Mouse (Mus musculus): Measurements from ENCODE around the gene Ephb1. TPM values are rescaled to one million over a fixed set of nuclear protein-coding genes. Genes with fewer than 3 reads are reported as not detected.

Ephb1 gene
- polyA plus RNA-seq, 1 experiment from 2014 or later, result 6.5 TPM

GRCm38 (mm10) chr9:101918771-101919170, 435.7 kb downstream of the Ephb1 start:
- Histone ChIP-seq H3K9me3 (no peaks in the 10 kb centered on the region), H3K4me3 (no peak overlapping the region), H3K36me3 (no peaks in the 10 kb centered on the region), H3K4me2 (replicated peaks) (no peak overlapping the region), H3K27ac (no peak overlapping the region), H3K9ac (no peak overlapping the region), H3K4me1 (no peaks in the 10 kb centered on the region), H3K27me3 (no peaks in the 10 kb centered on the region)
- no peak for ATAC-seq (ENCODE audit: insufficient number of reproducible peaks, insufficient read depth, low FRiP score, low TSS enrichment)
- WGBS, result 81% methylated on average over 4 of the region's 4 CpGs

DNA sequence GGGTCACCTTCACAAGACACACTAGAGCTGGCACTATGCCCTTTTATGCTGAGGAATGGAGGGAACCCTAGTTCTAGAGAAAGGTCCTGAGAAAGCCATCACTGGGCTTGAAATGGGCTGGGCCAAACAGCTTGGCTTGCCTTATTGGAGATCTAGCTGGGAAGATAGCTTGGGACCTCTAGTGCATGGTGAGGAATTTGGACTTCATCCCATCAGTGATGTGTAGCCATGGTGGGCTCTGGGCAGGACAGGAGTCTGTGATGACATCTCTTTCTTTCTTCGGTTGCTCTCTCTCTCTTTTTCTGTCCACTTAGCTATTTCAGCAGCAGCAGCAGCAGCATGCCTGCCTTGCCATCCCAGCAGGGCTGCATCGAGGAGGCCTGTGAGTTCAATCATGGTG, 439.4 kb downstream of the Ephb1 start:
- Histone ChIP-seq H3K9me3 (no peaks in the 10 kb centered on the region), H3K27me3 (no peaks in the 10 kb centered on the region), H3K4me2 (replicated peaks) (no peak overlapping the region), H3K27ac (no peak overlapping the region), H3K4me3 (no peak overlapping the region), H3K36me3 (no peaks in the 10 kb centered on the region), H3K9ac (no peak overlapping the region), H3K4me1 (peaks cover 7% of the 10 kb centered on the region; the same call in 1 of the 2 replicates)
- WGBS, result 81% methylated on average over 2 of the region's 2 CpGs
- no peak for ATAC-seq (ENCODE audit: insufficient number of reproducible peaks, insufficient read depth, low FRiP score, low TSS enrichment)

DNA sequence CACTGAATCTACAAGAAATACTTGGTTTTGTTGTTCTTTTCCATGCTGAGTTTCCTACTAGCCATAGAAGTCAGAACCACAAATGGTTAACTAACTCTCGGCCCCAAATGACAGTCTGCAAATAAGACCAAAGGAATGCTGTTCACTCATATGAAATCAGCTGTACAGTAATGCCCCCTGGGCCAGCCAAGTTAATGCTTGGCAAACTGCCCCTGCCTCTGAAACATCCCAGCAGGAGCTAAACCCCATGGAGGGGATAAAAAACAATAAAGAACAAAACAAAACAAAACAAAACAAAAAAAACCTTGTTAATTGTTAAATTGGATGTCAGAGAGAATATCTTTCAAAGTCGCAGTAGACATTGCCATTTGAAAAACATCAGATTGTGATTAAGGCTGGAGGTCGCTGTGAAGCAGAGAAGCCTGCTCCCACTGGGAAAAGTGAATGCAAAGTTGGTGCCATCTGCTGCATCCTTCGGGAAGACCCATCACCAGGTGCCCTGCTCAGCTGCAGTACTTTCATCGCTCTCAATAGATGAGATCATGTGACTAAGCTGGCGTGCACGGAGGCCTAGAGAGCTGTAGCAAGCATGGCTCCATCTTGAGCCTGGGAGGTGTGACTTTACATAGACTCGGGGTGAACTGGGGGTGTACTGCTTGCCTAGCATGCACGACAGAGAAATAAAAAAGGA, 443.2 kb downstream of the Ephb1 start:
- no peak for ATAC-seq (ENCODE audit: insufficient number of reproducible peaks, insufficient read depth, low FRiP score, low TSS enrichment)
- Histone ChIP-seq H3K4me2 (replicated peaks) (no peak overlapping the region), H3K27ac (no peak overlapping the region)

GRCm38 (mm10) chr9:101909491-101909890, 445.0 kb downstream of the Ephb1 start:
- H3K9me3 ChIP-seq, result no peaks in the 10 kb centered on the region
- no peak overlapping the region for H3K4me3 ChIP-seq
- ATAC-seq (ENCODE audit: insufficient number of reproducible peaks, insufficient read depth, low FRiP score, low TSS enrichment), result no peak

More for the DNA sequence above, 443.2 kb downstream of the Ephb1 start:
- no peaks in the 10 kb centered on the region for H3K36me3 ChIP-seq
- no peaks in the 10 kb centered on the region for H3K27me3 ChIP-seq
- WGBS, result 43% methylated on average over 9 of the region's 9 CpGs
- no peak overlapping the region for H3K4me3 ChIP-seq
- H3K9me3 ChIP-seq, result no peaks in the 10 kb centered on the region
- H3K4me1 ChIP-seq, result peaks cover 11% of the 10 kb centered on the region; the same call in 1 of the 2 replicates
- H3K9ac ChIP-seq, result no peak overlapping the region

GRCm38 (mm10) chr9:101908849-101909248, 445.6 kb downstream of the Ephb1 start:
- no peak for ATAC-seq (ENCODE audit: insufficient number of reproducible peaks, insufficient read depth, low FRiP score, low TSS enrichment)
- Histone ChIP-seq H3K4me3 (no peak overlapping the region), H3K4me2 (replicated peaks) (no peak overlapping the region), H3K27me3 (no peaks in the 10 kb centered on the region), H3K9me3 (no peaks in the 10 kb centered on the region), H3K36me3 (no peaks in the 10 kb centered on the region), H3K27ac (no peak overlapping the region), H3K4me1 (peaks cover 11% of the 10 kb centered on the region; the same call in 1 of the 2 replicates), H3K9ac (no peak overlapping the region)
- 63% methylated on average over 5 of the region's 5 CpGs for WGBS

More at GRCm38 (mm10) chr9:101909491-101909890, 445.0 kb downstream of the Ephb1 start:
- H3K27ac ChIP-seq, result no peak overlapping the region
- no peaks in the 10 kb centered on the region for H3K36me3 ChIP-seq
- H3K27me3 ChIP-seq, result no peaks in the 10 kb centered on the region
- H3K9ac ChIP-seq, result no peak overlapping the region
- peaks cover 11% of the 10 kb centered on the region; the same call in 1 of the 2 replicates for H3K4me1 ChIP-seq
- H3K4me2 ChIP-seq (replicated peaks), result no peak overlapping the region
- 89% methylated on average over 4 of the region's 4 CpGs for WGBS

- Histone ChIP-seq H3K4me3 (no peak overlapping the region), H3K27ac (no peak overlapping the region), H3K4me1 (peaks cover 11% of the 10 kb centered on the region; the same call in 1 of the 2 replicates), H3K4me2 (replicated peaks) (no peak overlapping the region), H3K36me3 (no peaks in the 10 kb centered on the region), H3K9me3 (no peaks in the 10 kb centered on the region), H3K27me3 (no peaks in the 10 kb centered on the region), H3K9ac (no peak overlapping the region)
- 63% methylated on average over 6 of the region's 6 CpGs for WGBS
- no peak for ATAC-seq (ENCODE audit: insufficient number of reproducible peaks, insufficient read depth, low FRiP score, low TSS enrichment)
Observed at GRCm38 (mm10) chr9:101907747-101908255, 446.7 kb downstream of the Ephb1 start.

GRCm38 (mm10) chr9:101903406-101903805, 451.1 kb downstream of the Ephb1 start:
- WGBS, result 87% methylated on average over 3 of the region's 3 CpGs
- Histone ChIP-seq H3K9me3 (no peaks in the 10 kb centered on the region), H3K4me2 (replicated peaks) (no peak overlapping the region), H3K4me3 (no peak overlapping the region), H3K27ac (no peak overlapping the region), H3K36me3 (no peaks in the 10 kb centered on the region), H3K27me3 (no peaks in the 10 kb centered on the region), H3K9ac (no peak overlapping the region), H3K4me1 (no peaks in the 10 kb centered on the region)
- no peak for ATAC-seq (ENCODE audit: insufficient number of reproducible peaks, insufficient read depth, low FRiP score, low TSS enrichment)

GRCm38 (mm10) chr9:101897851-101898250, 456.6 kb downstream of the Ephb1 start:
- Histone ChIP-seq H3K27ac (no peak overlapping the region), H3K36me3 (no peaks in the 10 kb centered on the region), H3K4me1 (no peaks in the 10 kb centered on the region), H3K9ac (no peak overlapping the region), H3K27me3 (no peaks in the 10 kb centered on the region), H3K4me3 (no peak overlapping the region), H3K4me2 (replicated peaks) (no peak overlapping the region), H3K9me3 (no peaks in the 10 kb centered on the region)
- WGBS, result 91% methylated on average over 1 of the region's 1 CpGs
- no peak for ATAC-seq (ENCODE audit: insufficient number of reproducible peaks, insufficient read depth, low FRiP score, low TSS enrichment)

- H3K9me3 ChIP-seq, result no peaks in the 10 kb centered on the region
- H3K4me2 ChIP-seq (replicated peaks), result no peak overlapping the region
- no peak overlapping the region for H3K9ac ChIP-seq
- no peak overlapping the region for H3K4me3 ChIP-seq
- 64% methylated on average over 2 of the region's 2 CpGs for WGBS
- H3K36me3 ChIP-seq, result no peaks in the 10 kb centered on the region
- ATAC-seq (ENCODE audit: insufficient number of reproducible peaks, insufficient read depth, low FRiP score, low TSS enrichment), result no peak
- no peaks in the 10 kb centered on the region for H3K27me3 ChIP-seq
- H3K27ac ChIP-seq, result no peak overlapping the region
- H3K4me1 ChIP-seq, result no peaks in the 10 kb centered on the region
Observed at GRCm38 (mm10) chr9:101883295-101883694, 471.2 kb downstream of the Ephb1 start.

DNA sequence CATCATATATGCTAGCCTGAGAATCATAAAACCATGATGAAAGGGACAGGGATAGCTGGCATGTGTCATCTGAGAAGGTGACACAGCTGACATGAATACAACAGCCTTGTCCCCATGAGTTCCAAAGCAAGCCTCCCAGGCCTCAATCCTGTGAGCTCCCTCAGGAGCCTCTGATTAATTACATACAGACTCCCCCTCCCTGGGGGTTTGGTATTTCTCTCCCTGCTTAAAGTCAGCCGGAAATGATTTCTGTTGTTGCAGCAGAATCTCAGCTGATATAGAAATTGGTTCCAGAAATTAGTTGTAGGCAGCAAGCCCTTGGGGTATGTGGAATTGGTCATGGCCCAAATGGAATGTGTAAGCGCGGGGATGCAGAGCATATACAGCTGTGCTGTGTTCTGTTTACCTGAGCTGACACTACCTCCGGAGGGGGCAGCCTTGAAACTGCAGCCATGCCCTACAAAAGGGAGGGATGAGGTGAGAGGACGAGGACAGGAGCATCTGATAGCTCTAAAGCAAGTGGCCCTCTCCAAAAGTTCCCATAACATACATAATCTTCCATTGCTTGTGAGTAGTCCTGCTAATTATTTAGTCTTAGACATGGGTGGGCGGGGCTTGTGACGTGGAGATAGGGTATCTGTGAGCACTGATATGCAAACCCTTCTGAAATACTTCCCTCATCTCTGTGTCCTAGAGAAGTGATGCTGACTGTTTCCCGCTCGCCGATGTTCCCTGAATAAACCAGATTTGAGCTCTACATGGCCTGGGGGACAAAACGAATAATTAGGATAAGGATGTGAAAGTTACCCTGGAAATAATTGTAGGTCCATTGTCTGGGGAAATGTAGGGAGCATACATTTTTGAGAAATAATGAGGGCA, 477.1 kb downstream of the Ephb1 start:
- 47% methylated on average over 11 of the region's 11 CpGs for WGBS
- Histone ChIP-seq H3K9ac (no peak overlapping the region), H3K4me2 (replicated peaks) (no peak overlapping the region), H3K27ac (no peak overlapping the region), H3K27me3 (no peaks in the 10 kb centered on the region), H3K36me3 (no peaks in the 10 kb centered on the region), H3K4me1 (peaks cover 7% of the 10 kb centered on the region; the same call in 1 of the 2 replicates), H3K9me3 (no peaks in the 10 kb centered on the region), H3K4me3 (no peak overlapping the region)
- ATAC-seq (ENCODE audit: insufficient number of reproducible peaks, insufficient read depth, low FRiP score, low TSS enrichment), result peak; percentile 69; the same call in 1 of the 2 replicates

DNA sequence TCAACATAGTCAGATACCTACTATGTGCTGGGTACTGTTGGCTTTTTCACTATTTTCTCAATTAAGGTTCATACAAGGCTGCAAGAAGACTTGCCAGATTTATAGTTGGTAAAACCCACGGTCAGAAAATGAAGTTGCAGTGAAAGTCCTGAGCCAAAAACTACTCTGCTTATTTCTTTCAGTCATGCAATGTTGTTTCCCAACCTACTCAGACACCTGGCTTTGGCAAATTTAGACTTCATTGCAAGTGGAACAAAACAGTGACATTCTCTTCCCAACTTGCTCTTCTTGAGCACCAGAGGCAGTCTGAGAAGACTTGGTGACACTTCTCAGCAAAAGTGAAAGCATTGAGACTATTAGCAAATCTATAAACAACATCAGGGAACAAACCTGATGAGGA, 479.2 kb downstream of the Ephb1 start:
- H3K36me3 ChIP-seq, result no peaks in the 10 kb centered on the region
- no peak overlapping the region for H3K4me3 ChIP-seq
- WGBS, result 90% methylated on average over 1 of the region's 1 CpGs
- no peaks in the 10 kb centered on the region for H3K27me3 ChIP-seq
- no peak overlapping the region for H3K9ac ChIP-seq
- H3K4me2 ChIP-seq (replicated peaks), result no peak overlapping the region
- H3K4me1 ChIP-seq, result peaks cover 7% of the 10 kb centered on the region; the same call in 1 of the 2 replicates
- no peak for ATAC-seq (ENCODE audit: insufficient number of reproducible peaks, insufficient read depth, low FRiP score, low TSS enrichment)
- H3K27ac ChIP-seq, result no peak overlapping the region
- H3K9me3 ChIP-seq, result no peaks in the 10 kb centered on the region

All from embryonic facial prominence, embryonic 12.5 days (tissue).